Mouse (Mus musculus) natural killer cell, adult 2 months (primary cell): ENCODE measurements around the gene Slc27a5.

Experiments used
- DNase-seq, 2 experiments: peaks; one replicate each; pipeline ENCODE4 v3.0.0; 2022; ENCODE audit warnings: low spot score in 2 of 2

Slc27a5 gene

GRCm38 (mm10) chr7:12985724-12986123 lies 12.3 kb downstream of the Slc27a5 start:
- no peak for DNase-seq

GRCm38 (mm10) chr7:12980291-12980690 lies 17.7 kb downstream of the Slc27a5 start:
- no peak for DNase-seq

GRCm38 (mm10) chr7:12979776-12980175 lies 18.2 kb downstream of the Slc27a5 start:
- DNase-seq, result no peak

GRCm38 (mm10) chr7:12978931-12979722 lies 18.9 kb downstream of the Slc27a5 start:
- no peak for DNase-seq

GRCm38 (mm10) chr7:12977682-12978389 lies 20.2 kb downstream of the Slc27a5 start, which contains the start of gene Zfp446:
TSS of gene Zfp446 (plus strand) at chr7:12977848.
- peak; percentile 97 for DNase-seq

- no peak for DNase-seq
These were observed 27.1 kb downstream of the Slc27a5 start for GRCm38 (mm10) chr7:12970906-12971305.

- DNase-seq, result peak; percentile 16 to 21
These were observed 31.7 kb downstream of the Slc27a5 start for GRCm38 (mm10) chr7:12966104-12966845.

- peak; percentile 78 for DNase-seq
These were observed 32.3 kb downstream of the Slc27a5 start, which contains the start of gene Zfp324 for GRCm38 (mm10) chr7:12965678-12966091. TSS of gene Zfp324 (plus strand) at chr7:12965838.

GRCm38 (mm10) chr7:12961511-12962141 lies 36.4 kb downstream of the Slc27a5 start:
- DNase-seq, result peak; percentile 51 to 62

GRCm38 (mm10) chr7:12959718-12960117 lies 38.3 kb downstream of the Slc27a5 start:
- DNase-seq, result no peak

GRCm38 (mm10) chr7:12958948-12959347 lies 39.0 kb downstream of the Slc27a5 start:
- DNase-seq, result no peak

GRCm38 (mm10) chr7:12957511-12957910 lies 40.5 kb downstream of the Slc27a5 start:
- no peak for DNase-seq

GRCm38 (mm10) chr7:12954896-12955295 lies 43.1 kb downstream of the Slc27a5 start:
- no peak for DNase-seq

- no peak for DNase-seq
These were observed 48.1 kb downstream of the Slc27a5 start for GRCm38 (mm10) chr7:12949872-12950229.

GRCm38 (mm10) chr7:12949032-12949871 lies 48.7 kb downstream of the Slc27a5 start:
- peak; percentile 95 to 96 for DNase-seq

GRCm38 (mm10) chr7:12943488-12943887 lies 54.5 kb downstream of the Slc27a5 start:
- DNase-seq, result peak; percentile 19 to 47

GRCm38 (mm10) chr7:12940599-12940998 lies 57.4 kb downstream of the Slc27a5 start:
- no peak for DNase-seq
